Mouse (Mus musculus) limb, embryonic 10.5 days (tissue): ENCODE results near the gene Ell2. TPM values are rescaled to one million over a fixed set of nuclear protein-coding genes. Genes with fewer than 3 reads are reported as not detected.

Source experiments
- DNase-seq: peaks from one replicate; pipeline ENCODE4 v3.0.0-alpha.2; 2017; ENCODE audit warnings: low spot score
- H3K27ac ChIP-seq: fragments of 300-500 bp; sonication (generic); 2 replicates; pipeline ENCODE4 v1.5.1; 2016; ENCODE audit warnings: mild to moderate bottlenecking
- H3K27me3 ChIP-seq: fragments of 300-500 bp; sonication (generic); 2 replicates; pipeline ENCODE4 v1.6.1; 2016; ENCODE audit warnings: low read depth, mild to moderate bottlenecking; ENCODE audit not compliant: poor library complexity, severe bottlenecking
- H3K36me3 ChIP-seq: fragments of 300-500 bp; sonication (generic); 2 replicates; pipeline ENCODE4 v1.6.1; 2016; ENCODE audit warnings: mild to moderate bottlenecking, moderate library complexity
- H3K4me1 ChIP-seq: fragments of 300-500 bp; sonication (generic); 2 replicates; pipeline ENCODE4 v1.6.1; 2016
- H3K4me3 ChIP-seq: fragments of 300-500 bp; sonication (generic); 2 replicates; pipeline ENCODE4 v1.5.1; 2016; ENCODE audit warnings: mild to moderate bottlenecking, moderate library complexity
- H3K9me3 ChIP-seq: fragments of 300-500 bp; sonication (generic); replicated peaks from 2 replicates; pipeline ENCODE4 v1.6.1; 2016; ENCODE audit warnings: mild to moderate bottlenecking
- WGBS: fragments of 180-500 bp; shearing (Covaris S2); methylation state at CpG from one replicate; pipeline ENCODE4 v1.1.7; 2016; 5-methylcytosine and 5-hydroxymethylcytosine counted together
- polyA plus RNA-seq: library from polyadenylated mRNA; unstranded; fragments of >200 nt; fragmentation: Nextera tagmentation; extraction: Ambion mirVana; gene quantifications from 2 replicates; pipeline ENCODE4 v1.2.1, GENCODE M21; 2016

Ell2 gene
- polyA plus RNA-seq, 1 experiment from 2014 or later: 4.2 TPM

DNA sequence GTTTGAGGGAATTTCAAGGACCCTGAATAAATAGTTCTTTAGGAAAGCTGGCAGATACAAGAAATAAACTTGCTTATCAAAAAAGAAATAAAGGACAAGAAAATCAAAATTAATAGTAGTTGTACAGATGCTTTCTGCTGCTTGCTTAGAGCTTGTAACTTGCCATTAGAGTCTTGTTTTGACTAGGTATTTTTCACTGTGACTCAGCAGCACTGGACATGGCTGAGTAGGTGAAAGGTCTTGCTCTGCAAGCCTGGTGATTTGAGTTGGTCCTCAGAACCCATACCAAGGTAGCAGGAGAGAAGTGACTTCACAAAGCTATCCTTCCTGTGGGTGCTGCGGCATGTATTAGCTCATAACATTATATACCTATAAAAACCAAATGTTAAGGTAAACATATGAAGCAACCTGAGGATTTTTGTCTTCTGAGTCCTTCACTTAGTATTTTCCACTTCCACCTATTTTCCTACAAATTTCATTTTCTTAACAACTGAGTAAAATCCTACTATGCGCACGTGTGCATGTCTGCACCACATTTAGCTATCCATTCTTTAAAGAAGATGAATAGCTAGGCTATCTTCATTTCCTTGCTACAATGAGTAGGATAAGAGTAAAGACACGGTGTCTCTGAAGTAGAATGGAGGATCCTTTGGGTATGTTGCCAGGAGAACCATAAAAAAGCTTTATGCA lies 54.4 kb downstream of the Ell2 start:
- H3K27me3 ChIP-seq: no peaks in the 10 kb centered on the region
- no peaks in the 10 kb centered on the region for H3K36me3 ChIP-seq
- 93% methylated on average over 4 of the region's 4 CpGs for WGBS
- no peak overlapping the region for H3K4me3 ChIP-seq
- no peak for DNase-seq
- H3K9me3 ChIP-seq: no peaks in the 10 kb centered on the region
- H3K27ac ChIP-seq: no peak overlapping the region
- H3K4me1 ChIP-seq: peaks cover 8% of the 10 kb centered on the region; the same call in 1 of the 2 replicates

DNA sequence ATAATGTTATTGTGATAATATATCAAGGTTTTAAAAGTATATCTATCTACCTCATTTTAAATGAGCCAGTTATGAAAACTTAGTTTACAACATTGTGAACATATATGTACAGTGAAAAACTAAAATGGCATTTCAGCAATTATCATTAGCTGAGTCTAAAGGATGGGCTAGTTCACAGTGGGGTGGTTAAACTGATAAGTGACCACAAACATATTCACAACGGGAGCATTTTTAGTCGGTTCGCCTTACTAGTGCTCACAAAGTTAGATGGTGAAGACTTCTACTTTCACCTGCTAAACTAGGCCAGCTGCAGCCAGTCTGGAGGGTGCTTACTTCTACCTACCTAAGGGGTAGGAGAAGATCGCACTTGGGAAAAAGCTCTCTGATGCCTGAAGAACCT lies 56.2 kb downstream of the Ell2 start:
- H3K27ac ChIP-seq: no peak overlapping the region
- no peak for DNase-seq
- H3K4me3 ChIP-seq: no peak overlapping the region
- peaks cover 11% of the 10 kb centered on the region; the same call in 1 of the 2 replicates for H3K4me1 ChIP-seq
- 94% methylated on average over 4 of the region's 4 CpGs for WGBS
- H3K36me3 ChIP-seq: no peaks in the 10 kb centered on the region
- H3K9me3 ChIP-seq: no peaks in the 10 kb centered on the region
- H3K27me3 ChIP-seq: no peaks in the 10 kb centered on the region

DNA sequence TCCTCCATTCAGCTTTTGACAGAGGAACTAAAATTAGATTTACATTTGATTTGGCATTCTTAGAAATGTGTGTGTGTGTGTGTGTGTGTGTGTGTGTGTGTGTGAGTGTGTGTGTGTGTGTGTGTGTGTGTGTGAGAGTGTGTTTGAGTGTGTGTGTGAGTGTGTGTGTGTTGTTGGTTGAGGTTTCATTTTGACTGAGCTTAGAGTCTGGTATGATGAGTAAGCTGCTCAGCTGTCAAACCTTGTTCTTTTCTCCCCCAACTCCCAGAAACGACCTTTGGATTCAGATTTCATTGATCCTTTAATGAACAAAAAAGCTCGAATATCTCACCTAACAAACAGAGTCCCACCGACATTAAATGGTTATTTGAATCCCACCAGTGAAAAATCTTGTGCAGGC lies 56.7 kb downstream of the Ell2 start:
- no peak overlapping the region for H3K4me3 ChIP-seq
- 62% methylated on average over 3 of the region's 3 CpGs for WGBS
- DNase-seq: no peak
- H3K27ac ChIP-seq: no peak overlapping the region
- peaks cover 11% of the 10 kb centered on the region; the same call in 1 of the 2 replicates for H3K4me1 ChIP-seq
- no peaks in the 10 kb centered on the region for H3K9me3 ChIP-seq
- H3K36me3 ChIP-seq: no peaks in the 10 kb centered on the region
- no peaks in the 10 kb centered on the region for H3K27me3 ChIP-seq

- Histone ChIP-seq H3K36me3 (no peaks in the 10 kb centered on the region), H3K9me3 (no peaks in the 10 kb centered on the region), H3K27ac (no peak overlapping the region), H3K27me3 (no peaks in the 10 kb centered on the region), H3K4me3 (no peak overlapping the region), H3K4me1 (peaks cover 11% of the 10 kb centered on the region; the same call in 1 of the 2 replicates)
- 79% methylated on average over 1 of the region's 1 CpGs for WGBS
- no peak for DNase-seq
Measured at GRCm38 (mm10) chr13:75765742-75766141, 59.2 kb downstream of the Ell2 start.

- no peak overlapping the region for H3K4me3 ChIP-seq
- no peaks in the 10 kb centered on the region for H3K9me3 ChIP-seq
- WGBS: 67% methylated on average over 5 of the region's 5 CpGs
- no peak for DNase-seq
- H3K27ac ChIP-seq: no peak overlapping the region
- peaks cover 11% of the 10 kb centered on the region; the same call in 1 of the 2 replicates for H3K4me1 ChIP-seq
- no peaks in the 10 kb centered on the region for H3K27me3 ChIP-seq
- H3K36me3 ChIP-seq: no peaks in the 10 kb centered on the region
Measured at GRCm38 (mm10) chr13:75766238-75766637, 59.7 kb downstream of the Ell2 start.

GRCm38 (mm10) chr13:75766967-75767366 lies 60.4 kb downstream of the Ell2 start:
- no peaks in the 10 kb centered on the region for H3K27me3 ChIP-seq
- no peaks in the 10 kb centered on the region for H3K36me3 ChIP-seq
- no peak overlapping the region for H3K4me3 ChIP-seq
- 93% methylated on average over 2 of the region's 2 CpGs for WGBS
- DNase-seq: no peak
- no peaks in the 10 kb centered on the region for H3K9me3 ChIP-seq
- H3K27ac ChIP-seq: no peak overlapping the region
- peaks cover 11% of the 10 kb centered on the region; the same call in 1 of the 2 replicates for H3K4me1 ChIP-seq

DNA sequence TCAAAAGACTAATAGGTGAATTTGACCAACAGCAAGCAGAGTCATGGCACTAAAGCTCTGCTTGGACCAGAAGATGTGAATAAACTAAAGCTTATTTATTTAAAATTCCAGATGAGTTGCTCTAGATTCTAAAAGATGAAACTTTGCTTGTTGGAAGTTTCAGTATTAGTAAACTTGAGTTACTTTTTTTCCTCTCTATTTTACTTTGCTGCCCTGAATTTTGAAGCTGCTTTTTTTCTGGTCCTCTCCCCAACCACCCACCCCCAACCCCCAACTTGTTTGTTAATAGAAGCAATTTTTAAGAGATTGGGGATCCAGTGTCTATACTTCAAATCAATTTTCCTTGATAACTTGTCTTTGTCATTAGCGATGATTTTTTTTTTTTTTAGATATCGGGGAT lies 64.2 kb downstream of the Ell2 start:
- H3K4me1 ChIP-seq: peaks cover 6% of the 10 kb centered on the region; the same call in 1 of the 2 replicates
- no peak overlapping the region for H3K4me3 ChIP-seq
- no peak for DNase-seq
- no peaks in the 10 kb centered on the region for H3K36me3 ChIP-seq
- H3K27me3 ChIP-seq: no peaks in the 10 kb centered on the region
- 94% methylated on average over 2 of the region's 2 CpGs for WGBS
- H3K27ac ChIP-seq: no peak overlapping the region
- no peaks in the 10 kb centered on the region for H3K9me3 ChIP-seq

GRCm38 (mm10) chr13:75771404-75771803 lies 64.8 kb downstream of the Ell2 start:
- H3K9me3 ChIP-seq: no peaks in the 10 kb centered on the region
- DNase-seq: no peak
- no peak overlapping the region for H3K4me3 ChIP-seq
- 88% methylated on average over 4 of the region's 4 CpGs for WGBS
- no peaks in the 10 kb centered on the region for H3K27me3 ChIP-seq
- no peak overlapping the region for H3K27ac ChIP-seq
- no peaks in the 10 kb centered on the region for H3K4me1 ChIP-seq
- no peaks in the 10 kb centered on the region for H3K36me3 ChIP-seq

DNA sequence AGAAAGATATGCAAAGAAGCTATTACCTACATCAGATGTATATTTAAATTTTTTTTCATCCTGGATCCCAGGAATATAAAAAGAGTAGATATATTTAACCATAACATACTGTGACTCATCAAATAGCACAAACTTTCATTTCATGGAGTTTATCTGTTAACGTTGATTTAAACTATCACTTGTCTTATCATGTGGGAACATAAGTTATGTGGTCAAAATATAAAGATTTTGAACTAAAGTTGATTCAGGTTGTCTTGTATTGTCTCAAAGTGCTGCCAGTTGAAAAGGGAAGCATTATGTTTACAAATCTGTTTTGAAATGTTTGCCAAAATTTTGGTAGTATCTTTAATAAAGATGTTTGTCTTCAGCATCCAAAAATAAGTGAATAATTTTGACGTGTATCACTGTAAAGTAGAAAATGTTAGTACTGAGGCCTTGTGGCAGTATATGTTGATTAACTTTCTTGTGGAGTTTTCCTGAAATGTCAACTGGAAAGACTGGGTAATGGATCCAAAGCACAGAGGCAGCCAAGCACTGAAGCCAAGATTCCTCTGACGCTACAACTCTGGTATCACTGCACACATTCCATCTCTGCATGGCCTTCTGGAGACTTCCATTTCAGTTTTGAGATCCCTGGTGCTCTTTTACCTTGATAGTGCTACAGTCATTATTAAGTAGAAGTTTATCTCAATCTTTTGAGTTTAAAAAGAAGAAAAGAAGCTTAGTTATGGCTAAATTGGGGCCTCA lies 65.6 kb downstream of the Ell2 start:
- H3K9me3 ChIP-seq: no peaks in the 10 kb centered on the region
- no peaks in the 10 kb centered on the region for H3K4me1 ChIP-seq
- no peak for DNase-seq
- no peaks in the 10 kb centered on the region for H3K36me3 ChIP-seq
- H3K4me3 ChIP-seq: no peak overlapping the region
- H3K27ac ChIP-seq: no peak overlapping the region
- no peaks in the 10 kb centered on the region for H3K27me3 ChIP-seq
- WGBS: 91% methylated on average over 3 of the region's 3 CpGs

- Histone ChIP-seq H3K4me3 (no peak overlapping the region), H3K4me1 (no peaks in the 10 kb centered on the region), H3K27me3 (no peaks in the 10 kb centered on the region), H3K9me3 (no peaks in the 10 kb centered on the region), H3K36me3 (no peaks in the 10 kb centered on the region), H3K27ac (no peak overlapping the region)
- no peak for DNase-seq
Measured at GRCm38 (mm10) chr13:75775961-75776360, 69.4 kb downstream of the Ell2 start.

DNA sequence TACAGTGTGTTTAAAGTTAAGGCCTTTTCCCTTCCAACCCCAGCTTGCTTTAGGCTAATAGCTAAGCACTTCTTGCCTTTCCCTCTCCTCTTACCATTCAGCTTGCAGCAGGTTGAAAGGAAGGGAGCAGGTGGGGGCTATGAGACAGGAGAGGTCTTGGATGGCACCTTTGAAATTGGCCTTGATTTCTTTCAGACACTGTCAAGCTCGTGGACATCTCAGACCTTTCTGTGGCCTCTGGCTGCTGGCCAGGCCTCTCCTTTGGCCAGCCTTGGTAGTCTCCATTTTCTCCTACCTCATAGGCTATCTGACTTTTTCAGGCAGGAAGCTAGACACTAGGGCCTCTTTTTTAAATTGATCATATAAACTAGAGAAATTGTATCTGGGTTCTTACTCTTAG lies 70.1 kb downstream of the Ell2 start:
- Histone ChIP-seq H3K36me3 (no peaks in the 10 kb centered on the region), H3K27ac (no peak overlapping the region), H3K27me3 (no peaks in the 10 kb centered on the region), H3K9me3 (no peaks in the 10 kb centered on the region), H3K4me3 (no peak overlapping the region), H3K4me1 (no peaks in the 10 kb centered on the region)
- 76% methylated on average over 1 of the region's 1 CpGs for WGBS
- DNase-seq: no peak

DNA sequence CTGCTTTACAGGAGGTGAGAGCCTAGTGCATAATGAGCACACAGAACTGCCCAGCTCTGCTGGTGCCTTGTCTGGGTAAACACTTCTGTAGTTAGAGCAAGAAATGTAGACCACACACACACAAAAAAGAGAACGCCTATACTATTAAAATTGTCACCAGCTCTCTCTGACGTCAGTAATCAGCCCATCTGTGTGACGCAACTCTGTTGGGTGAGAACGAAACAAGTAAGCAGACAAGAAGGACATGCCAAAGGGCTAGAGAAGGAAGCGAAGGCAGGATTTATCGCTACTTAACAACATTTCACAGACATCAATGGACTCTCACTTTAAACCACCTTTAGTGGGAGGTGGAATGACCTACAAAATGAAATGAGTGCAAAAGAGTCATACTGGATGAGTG lies 71.6 kb downstream of the Ell2 start:
- DNase-seq: no peak
- 88% methylated on average over 6 of the region's 6 CpGs for WGBS

DNA sequence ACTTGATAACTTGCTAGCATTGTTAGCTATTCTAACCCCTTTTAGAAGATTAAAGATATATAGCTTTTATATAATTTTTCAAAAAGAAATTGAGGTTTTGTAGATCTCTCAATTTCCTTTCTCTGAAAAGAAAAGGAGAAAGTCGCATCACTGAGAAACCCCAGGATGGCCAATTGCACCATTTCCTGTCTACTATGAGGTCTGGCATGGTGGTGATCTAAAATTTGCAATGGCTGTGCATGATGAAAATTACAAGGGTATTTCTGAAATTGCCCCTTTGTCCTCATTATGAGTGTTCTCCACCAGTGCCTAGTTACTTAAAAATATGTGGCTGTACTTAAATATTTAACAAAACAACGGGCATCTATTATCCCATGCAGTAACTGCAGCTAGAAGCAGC lies 72.6 kb downstream of the Ell2 start:
- no peak for DNase-seq
- H3K4me1 ChIP-seq: no peaks in the 10 kb centered on the region
- H3K27ac ChIP-seq: no peak overlapping the region
- no peaks in the 10 kb centered on the region for H3K27me3 ChIP-seq
- WGBS: 95% methylated on average over 2 of the region's 2 CpGs
- H3K36me3 ChIP-seq: no peaks in the 10 kb centered on the region
- H3K9me3 ChIP-seq: no peaks in the 10 kb centered on the region
- no peak overlapping the region for H3K4me3 ChIP-seq

More for the DNA sequence above, 71.6 kb downstream of the Ell2 start:
- H3K27ac ChIP-seq: no peak overlapping the region
- no peaks in the 10 kb centered on the region for H3K36me3 ChIP-seq
- no peaks in the 10 kb centered on the region for H3K9me3 ChIP-seq
- no peak overlapping the region for H3K4me3 ChIP-seq
- no peaks in the 10 kb centered on the region for H3K27me3 ChIP-seq
- no peaks in the 10 kb centered on the region for H3K4me1 ChIP-seq
